Mouse (Mus musculus) CH12.LX (cell line): ENCODE data around the gene Thsd4. TPM values are rescaled to one million over a fixed set of nuclear protein-coding genes. Genes with fewer than 3 reads are reported as not detected.

Experiments used
- DNase-seq: peaks from one replicate; pipeline ENCODE4 v3.0.0-alpha.2; 2013; ENCODE audit errors: extremely low read depth
- H3K27ac ChIP-seq: 2 replicates; pipeline ENCODE4 v1.5.1; 2012; ENCODE audit warnings: low read depth, mild to moderate bottlenecking, control low read depth, moderate library complexity; ENCODE audit not compliant: insufficient read depth
- H3K27me3 ChIP-seq: replicated peaks from 2 replicates; pipeline ENCODE3; 2012; ENCODE audit warnings: inconsistent platforms
- H3K36me3 ChIP-seq, 2 experiments: replicated peaks in 1 of 2; 2 replicates each; pipeline versions ENCODE3 to v1.6.1; 2012; ENCODE audit warnings: inconsistent platforms in 1 of 2, low read length in 1 of 2, mild to moderate bottlenecking in 1 of 2, mixed read lengths in 1 of 2, moderate library complexity in 1 of 2; ENCODE audit not compliant: control insufficient read depth in 1 of 2, insufficient read depth in 1 of 2
- H3K4me1 ChIP-seq, 2 experiments: 2 replicates each; pipeline ENCODE4 v1.6.1; 2012; ENCODE audit warnings: inconsistent platforms in 1 of 2, moderate library complexity in 1 of 2; ENCODE audit not compliant: insufficient read depth in 2 of 2, control insufficient read depth in 1 of 2
- H3K4me2 ChIP-seq: 2 replicates; pipeline ENCODE4 v1.6.1; 2012; ENCODE audit warnings: low read depth, mild to moderate bottlenecking, control low read depth; ENCODE audit not compliant: poor library complexity, insufficient read depth, severe bottlenecking
- H3K4me3 ChIP-seq, 3 experiments: fragments of 150-350 bp in 1 of 3; sonication (generic) in 1 of 3; replicated peaks in 1 of 3; 2 replicates each; pipeline versions ENCODE3 to v1.5.1; 2011 to 2012; ENCODE audit warnings: low read depth in 2 of 3, low read length in 2 of 3, mild to moderate bottlenecking in 2 of 3, moderate library complexity in 2 of 3, control low read depth in 1 of 3, improper control_type of control experiment in 1 of 3, inconsistent platforms in 1 of 3, mixed read lengths in 1 of 3; ENCODE audit not compliant: poor library complexity in 1 of 3
- H3K79me2 ChIP-seq: replicated peaks from 2 replicates; pipeline ENCODE4 v1.6.1; 2012; ENCODE audit warnings: mild to moderate bottlenecking, moderate library complexity; ENCODE audit not compliant: control insufficient read depth, poor library complexity, insufficient read depth, severe bottlenecking; ENCODE audit errors: extremely low read depth
- H3K9ac ChIP-seq: 2 replicates; pipeline ENCODE4 v1.6.1; 2012; ENCODE audit warnings: low read depth, mild to moderate bottlenecking, control low read depth, moderate library complexity; ENCODE audit not compliant: insufficient read depth
- H3K9me3 ChIP-seq: replicated peaks from 2 replicates; pipeline ENCODE3; 2012; ENCODE audit warnings: low read length, inconsistent platforms, mixed read lengths
- BHLHE40 ChIP-seq: IDR thresholded peaks from 2 replicates; pipeline ENCODE4 v1.6.1; 2011; ENCODE audit warnings: mild to moderate bottlenecking, low read depth, low read length, improper control_type of control experiment
- CHD1 ChIP-seq: IDR thresholded peaks from 2 replicates; pipeline ENCODE4 v1.6.1; 2012; ENCODE audit warnings: low read depth, low read length, improper control_type of control experiment, inconsistent platforms
- CHD2 ChIP-seq: IDR thresholded peaks from 2 replicates; pipeline ENCODE4 v1.6.1; 2011; ENCODE audit warnings: low read length, improper control_type of control experiment
- CTCF ChIP-seq, 2 experiments: IDR thresholded peaks in 1 of 2; conservative IDR thresholded peaks in 1 of 2; 2 replicates each; pipeline ENCODE4 v1.5.1; 2011 to 2012; ENCODE audit warnings: low read depth in 2 of 2, low read length in 2 of 2, improper control_type of control experiment in 1 of 2, inconsistent platforms in 1 of 2, mild to moderate bottlenecking in 1 of 2, moderate library complexity in 1 of 2
- ELF1 ChIP-seq: IDR thresholded peaks from 2 replicates; pipeline ENCODE4 v1.6.1; 2014; ENCODE audit warnings: low read depth, mild to moderate bottlenecking, inconsistent platforms, low read length, improper control_type of control experiment
- ETS1 ChIP-seq: conservative IDR thresholded peaks from 2 replicates; pipeline ENCODE4 v1.6.1; 2012; ENCODE audit warnings: low read depth, mild to moderate bottlenecking, inconsistent platforms, low read length, improper control_type of control experiment, moderate library complexity
- HCFC1 ChIP-seq: IDR thresholded peaks from 2 replicates; pipeline ENCODE4 v1.6.1; 2012; ENCODE audit warnings: low read depth, mild to moderate bottlenecking, inconsistent platforms, low read length, improper control_type of control experiment
- IRF4 ChIP-seq: IDR thresholded peaks from 2 replicates; pipeline ENCODE4 v1.6.1; 2014; ENCODE audit warnings: low read depth, mild to moderate bottlenecking, inconsistent platforms, low read length, improper control_type of control experiment
- JUN ChIP-seq: IDR thresholded peaks from 2 replicates; pipeline ENCODE4 v1.6.1; 2011; ENCODE audit warnings: low read depth, mild to moderate bottlenecking, low read length, improper control_type of control experiment, moderate library complexity; ENCODE audit not compliant: insufficient read depth
- JUND ChIP-seq: conservative IDR thresholded peaks from 2 replicates; pipeline ENCODE4 v1.6.1; 2011; ENCODE audit warnings: low read depth, low read length, improper control_type of control experiment
- MEF2A ChIP-seq: IDR thresholded peaks from 2 replicates; pipeline ENCODE4 v1.6.1; 2014; ENCODE audit warnings: low read depth, mild to moderate bottlenecking, inconsistent platforms, low read length, improper control_type of control experiment, borderline replicate concordance
- NELFE ChIP-seq: IDR thresholded peaks from 2 replicates; pipeline ENCODE4 v1.6.1; 2011; ENCODE audit warnings: low read depth, low read length, improper control_type of control experiment
- POLR2A ChIP-seq: IDR thresholded peaks from 2 replicates; pipeline ENCODE4 v1.6.1; 2011; ENCODE audit warnings: low read depth, mild to moderate bottlenecking, improper control_type of control experiment, low read length
- SIN3A ChIP-seq: IDR thresholded peaks from 2 replicates; pipeline ENCODE4 v1.6.1; 2012; ENCODE audit warnings: low read length, improper control_type of control experiment, inconsistent platforms
- UBTF ChIP-seq: IDR thresholded peaks from 2 replicates; pipeline ENCODE4 v1.6.1; 2012; ENCODE audit warnings: low read depth, mild to moderate bottlenecking, inconsistent platforms, low read length, improper control_type of control experiment, moderate library complexity
- USF2 ChIP-seq: conservative IDR thresholded peaks from 2 replicates; pipeline ENCODE4 v1.6.1; 2011; ENCODE audit warnings: low read depth, low read length, improper control_type of control experiment
- dilution Hi-C: fragments of 300-500 bp; cut with MboI; formaldehyde crosslinking; loops from 2 replicates; pipeline ENCODE4 v1.14.3; 2020; ENCODE audit warnings: low sequenced_read_pairs; ENCODE audit not compliant: extremely low pct_unique_long_range_greater_than_20kb, extremely low pct_ligation_motif_present
- in situ Hi-C: fragments of 300-500 bp; cut with MboI; formaldehyde crosslinking; loops from 3 replicates; pipeline ENCODE4 v1.14.3; 2019; ENCODE audit warnings: low sequenced_read_pairs, low pct_ligation_motif_present, low pct_unique_long_range_greater_than_20kb, mixed read lengths
- polyA plus RNA-seq: library from polyadenylated mRNA; unstranded; fragments of >175 nt; gene quantifications from 2 replicates; pipeline ENCODE4 v1.2.1, GENCODE M21; 2012; ENCODE audit warnings: low read depth; ENCODE audit not compliant: insufficient read length
- total RNA-seq, 2 experiments: library from RNA; depleted of rRNA; stranded (reverse); fragments of 300-350 nt in 1 of 2; fragments of >200 nt in 1 of 2; gene quantifications; 2 replicates each; pipeline ENCODE4 v1.2.3; 2012 to 2014

The Thsd4 gene
- total and polyA plus RNA-seq, 3 experiments: not detected

DNA sequence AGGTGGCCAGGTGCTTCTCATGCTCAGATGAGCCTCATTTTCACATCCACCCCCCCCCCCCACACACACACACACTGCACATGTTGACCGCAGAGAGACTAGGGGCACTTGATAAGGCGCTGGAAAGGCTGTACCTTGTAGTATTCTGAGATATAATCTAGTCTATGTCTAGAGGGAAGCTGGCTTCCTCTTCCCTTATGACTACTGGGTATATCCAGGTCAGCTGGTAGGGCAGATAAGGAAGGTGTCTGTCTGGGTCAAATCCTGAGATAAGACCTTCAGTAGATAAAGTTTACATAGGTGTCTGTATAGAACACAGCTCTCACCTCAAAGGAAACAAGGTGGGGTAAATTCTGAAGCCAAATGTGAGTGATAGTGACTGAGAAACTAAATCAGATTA lies 24.3 kb upstream of the Thsd4 start:
- dilution Hi-C loops (no loop called here), in situ Hi-C loops (no loop called here)
- TF ChIP-seq CHD2 (no peak), SIN3A (no peak)
- no peak overlapping the region for H3K9ac ChIP-seq
- no peak overlapping the region for H3K4me3 ChIP-seq
- H3K9me3 ChIP-seq: no peaks in the 10 kb centered on the region
- H3K27me3 ChIP-seq: no peaks in the 10 kb centered on the region
- no peaks in the 10 kb centered on the region for H3K36me3 ChIP-seq
- no peaks in the 10 kb centered on the region for H3K4me1 ChIP-seq
- DNase-seq: no peak
- no peak overlapping the region for H3K4me2 ChIP-seq
- H3K79me2 ChIP-seq: no peaks in the 10 kb centered on the region
- H3K27ac ChIP-seq: no peak overlapping the region

GRCm38 (mm10) chr9:60545361-60546096 lies 23.7 kb upstream of the Thsd4 start:
- no peak overlapping the region for H3K4me3 ChIP-seq
- H3K36me3 ChIP-seq: no peaks in the 10 kb centered on the region
- in situ Hi-C loops (no loop called here), dilution Hi-C loops (no loop called here)
- H3K27me3 ChIP-seq: no peaks in the 10 kb centered on the region
- no peaks in the 10 kb centered on the region for H3K9me3 ChIP-seq
- no peak for DNase-seq
- no peaks in the 10 kb centered on the region for H3K4me1 ChIP-seq
- TF ChIP-seq NELFE (no peak), BHLHE40 (no peak), CHD1 (no peak), USF2 (no peak), ETS1 (no peak), POLR2A (no peak), IRF4 (no peak), MEF2A (no peak), JUN (no peak), ELF1 (no peak), JUND (no peak), HCFC1 (no peak), CTCF (conservative IDR thresholded peaks at IDR 0.05 in 1 of 2, IDR thresholded peaks at IDR 0.05 in 1 of 2; ENCODE audit: low read depth in 2 of 2, low read length in 2 of 2) (no peak), UBTF (no peak)
- no peaks in the 10 kb centered on the region for H3K79me2 ChIP-seq
- H3K9ac ChIP-seq: no peak overlapping the region
- H3K27ac ChIP-seq: no peak overlapping the region
- H3K4me2 ChIP-seq: no peak overlapping the region
